Comparison of ENCODE assay signal across 14 mouse cellular contexts in the genomic region with DNA sequence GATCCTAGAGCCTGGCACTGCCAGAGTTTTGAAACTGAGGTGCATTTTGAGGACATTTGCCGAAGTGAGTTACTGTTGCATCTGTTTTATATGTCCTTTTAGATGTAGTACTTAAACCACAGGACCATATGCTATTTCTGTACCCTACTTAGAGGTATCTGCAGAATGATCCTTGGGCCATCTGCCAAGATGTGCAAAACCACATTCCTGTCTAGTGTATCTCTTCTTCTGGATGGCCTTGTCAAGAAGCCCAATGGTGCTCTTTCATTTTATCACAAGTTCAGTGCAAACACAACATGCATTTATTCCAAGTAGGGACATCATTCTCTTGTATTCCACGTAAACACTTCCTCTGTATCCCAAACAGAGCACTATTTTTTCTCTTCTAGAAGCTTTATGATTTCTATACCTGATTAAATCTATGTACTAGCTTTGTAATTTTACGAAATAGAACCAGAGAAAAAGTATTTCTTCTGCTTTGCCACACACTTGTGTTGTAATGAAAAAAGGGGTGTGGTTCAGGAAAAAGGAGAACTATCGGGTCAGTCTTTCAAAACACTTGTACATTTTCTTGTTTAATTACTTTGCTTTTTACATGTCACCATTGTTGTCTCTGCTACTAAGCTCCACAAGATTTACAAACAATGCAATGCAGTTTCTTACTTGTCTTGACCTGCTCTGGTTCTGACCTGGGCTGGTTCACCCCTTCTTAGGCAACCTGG. TPM values are rescaled to one million over a fixed set of nuclear protein-coding genes. Genes with fewer than 3 reads are reported as not detected.
DNase-seq lines count a peak whose midpoint lies in the region; ATAC-seq and TF ChIP-seq lines count a peak whose summit lies in the region.
"Had no signal": no experiment of that assay in that cellular context is flagged by ENCODE, and none has a peak within 500 bp of the region (broad histone marks: within the 10 kb centered on the region; RNA-seq: fewer than 3 reads in every experiment).

No protein-coding gene starts in this region.

- H3K4me2 ChIP-seq in heart, embryonic 14.5 days (ENCODE audit: low read length), result peak overlapping the region; percentile 37
- H3K4me2 ChIP-seq in heart, embryonic 12.5 days, result no peak overlapping the region
- H3K4me2 ChIP-seq: forebrain, embryonic 13.5 days; intestine, embryonic 15.5 days; liver, embryonic 15.5 days; midbrain, embryonic 12.5 days had no signal

- no peak for TF ChIP-seq CTCF in gastrocnemius, adult 2 months (IDR thresholded peaks at IDR 0.05)

- no peaks in the 10 kb centered on the region for H3K9me3 ChIP-seq in heart, embryonic 14.5 days (ENCODE audit: control insufficient read depth, low read length)
- no peaks in the 10 kb centered on the region for H3K9me3 ChIP-seq in heart, embryonic 12.5 days (replicated peaks)
- H3K9me3 ChIP-seq: forebrain, embryonic 13.5 days; intestine, embryonic 15.5 days; liver, embryonic 15.5 days; midbrain, embryonic 12.5 days had no signal

- H3K9ac ChIP-seq in heart, embryonic 14.5 days (ENCODE audit: low read length), result no peak overlapping the region
- H3K9ac ChIP-seq in heart, embryonic 12.5 days, result no peak overlapping the region
- H3K9ac ChIP-seq: forebrain, embryonic 13.5 days; intestine, embryonic 15.5 days; liver, embryonic 15.5 days; midbrain, embryonic 12.5 days had no signal

- intact Hi-C loops in gastrocnemius, adult 2 months (cut with DNase I), result no loop called here

- no peak for ATAC-seq in heart, embryonic 14.5 days (ENCODE audit: insufficient number of reproducible peaks, insufficient read depth, low FRiP score, low read depth)
- no peak for ATAC-seq in heart, embryonic 12.5 days (ENCODE audit: insufficient number of reproducible peaks, low FRiP score)
- no peak for ATAC-seq in CD4-positive, CD25-positive, alpha-beta regulatory T cell, adult 4 months
- ATAC-seq: forebrain, embryonic 13.5 days; intestine, embryonic 15.5 days had no signal

- peaks cover 44% of the 10 kb centered on the region; the same call in 1 of the 2 replicates for H3K79me2 ChIP-seq in macrophage (ENCODE audit: inconsistent target)

- 64% methylated on average over 4 of the region's 4 CpGs for WGBS in heart, embryonic 14.5 days
- 75% methylated on average over 4 of the region's 4 CpGs for whole genome bisulfite sequencing in heart, embryonic 12.5 days
- WGBS in macrophage (ENCODE audit: missing documents), result 19% methylated on average over 4 of the region's 4 CpGs

- H3K36me3 ChIP-seq in heart, embryonic 14.5 days (ENCODE audit: control insufficient read depth, insufficient read depth, low read length), result peaks cover 43% of the 10 kb centered on the region
- H3K36me3 ChIP-seq in heart, embryonic 12.5 days, result peaks cover 28% of the 10 kb centered on the region
- 0 out of 2 replicates have a peak, but pooled peaks cover 3% of the 10 kb centered on the region for H3K36me3 ChIP-seq in macrophage (ENCODE audit: inconsistent target)
- H3K36me3 ChIP-seq: intestine, embryonic 15.5 days had no signal

- peak; percentile 78 for DNase-seq in 416B (ENCODE audit: low read depth)
- DNase-seq in adrenal gland, postnatal 14 days, result peak; percentile 69
- no peak for DNase-seq in gastrocnemius, adult 2 months
- DNase-seq in left cerebral cortex, adult 18-20 months (ENCODE audit: low spot score in 2 of 2), result no peak
- DNase-seq: B cell, adult 2 months; kidney, postnatal 14 days had no signal

- no peak overlapping the region for H3K4me3 ChIP-seq in heart, embryonic 14.5 days (ENCODE audit: control insufficient read depth in 1 of 2, insufficient read depth in 1 of 2, low read depth in 1 of 2, low read length in 2 of 2)
- no peak overlapping the region for H3K4me3 ChIP-seq in heart, embryonic 12.5 days
- H3K4me3 ChIP-seq in macrophage (ENCODE audit: inconsistent target), result no peak overlapping the region
- H3K4me3 ChIP-seq in gastrocnemius, adult 2 months, result no peak overlapping the region
- H3K4me3 ChIP-seq: forebrain, embryonic 13.5 days; intestine, embryonic 15.5 days; liver, embryonic 15.5 days; midbrain, embryonic 12.5 days had no signal

- H3K27ac ChIP-seq in heart, embryonic 14.5 days (replicated peaks in 1 of 2; ENCODE audit: control insufficient read depth in 1 of 2, insufficient read depth in 1 of 2, low read depth in 2 of 2, low read length in 2 of 2), result peak overlapping the region in 1 of 2 experiments; percentile 15; a peak in 1 of 4 replicates
- no peak overlapping the region for H3K27ac ChIP-seq in heart, embryonic 12.5 days (ENCODE audit: poor library complexity, severe bottlenecking)
- peak overlapping the region; percentile 28 for H3K27ac ChIP-seq in macrophage
- H3K27ac ChIP-seq in gastrocnemius, adult 2 months, result no peak overlapping the region
- H3K27ac ChIP-seq: forebrain, embryonic 13.5 days; intestine, embryonic 15.5 days; liver, embryonic 15.5 days; midbrain, embryonic 12.5 days had no signal

- H3K4me1 ChIP-seq in heart, embryonic 14.5 days (ENCODE audit: control insufficient read depth in 2 of 2, insufficient read depth in 2 of 2, low read length in 2 of 2), result peaks cover 0 to 12% of the 10 kb centered on the region in 2 experiments; a peak in 3 of 4 replicates
- H3K4me1 ChIP-seq in heart, embryonic 12.5 days (replicated peaks), result peaks cover 4% of the 10 kb centered on the region
- H3K4me1 ChIP-seq: forebrain, embryonic 13.5 days; intestine, embryonic 15.5 days; liver, embryonic 15.5 days; midbrain, embryonic 12.5 days had no signal

- H3K27me3 ChIP-seq in heart, embryonic 14.5 days (ENCODE audit: control insufficient read depth, insufficient read depth, low read length), result no peaks in the 10 kb centered on the region
- no peaks in the 10 kb centered on the region for H3K27me3 ChIP-seq in heart, embryonic 12.5 days (replicated peaks)
- H3K27me3 ChIP-seq: forebrain, embryonic 13.5 days; intestine, embryonic 15.5 days; liver, embryonic 15.5 days; midbrain, embryonic 12.5 days had no signal

RNA-seq across cellular contexts. Expression of gene Arl6ip6, which starts 8.8 kb away (rescaled TPM):
- polyA plus RNA-seq in heart, embryonic 14.5 days (2014; fragmentation: Nextera tagmentation; extraction: Ambion mirVana), result 32.3 and 32.4 TPM in 2 replicates
- 35.1 and 37.4 TPM in 2 replicates for polyA plus RNA-seq in heart, embryonic 12.5 days (2016; fragmentation: Nextera tagmentation; extraction: Ambion mirVana)
- total RNA-seq in adrenal gland, postnatal 14 days (2021), result 32.5 and 32.8 TPM in 2 replicates
- 10 to 100 TPM in 8 of 26 experiments, 1 to 10 TPM in 18; 3.3 to 31.6 (median 7.9) TPM for total RNA-seq in macrophage (2018; cell fraction: chromatin; rRNA removed)
- 10 to 100 TPM in 25 of 26 experiments, 1 to 10 TPM in 1; 10.0 to 19.6 (median 14.0) TPM for total RNA-seq in macrophage (2018; cell fraction: cytosol; rRNA removed)
- 10 to 100 TPM in 25 of 26 experiments, 1 to 10 TPM in 1; 7.9 to 30.4 (median 16.7) TPM for total RNA-seq in macrophage (2018; cell fraction: nucleus; rRNA removed)
- 8.7 to 23.1 TPM (median 15.5 TPM) in 3 replicates for polyA plus RNA-seq in macrophage (2018)
- 10 to 100 TPM in 1 of 2 experiments, 1 to 10 TPM in 1; 9.2 to 13.6 TPM for total RNA-seq in gastrocnemius, adult 2 months (2021)
- 10 to 100 TPM; 11.6 to 12.8 TPM for total RNA-seq in left cerebral cortex, adult 18-20 months (2021)
- 10 to 100 TPM; 12.2 to 22.8 TPM for polyA plus RNA-seq in CD4-positive, CD25-positive, alpha-beta regulatory T cell, adult 4 months (2017; shearing (Covaris generic))

RNA-seq across cellular contexts. Expression of gene Prpf40a, which starts 9.2 kb away (rescaled TPM):
- polyA plus RNA-seq in heart, embryonic 14.5 days (2014; fragmentation: Nextera tagmentation; extraction: Ambion mirVana), result 93.0 and 101 TPM in 2 replicates
- polyA plus RNA-seq in heart, embryonic 12.5 days (2016; fragmentation: Nextera tagmentation; extraction: Ambion mirVana), result 90.6 and 95.3 TPM in 2 replicates
- 83.7 and 94.2 TPM in 2 replicates for total RNA-seq in adrenal gland, postnatal 14 days (2021)
- 100 to 1,000 TPM; 135 to 257 (median 169) TPM for total RNA-seq in macrophage (2018; cell fraction: chromatin; rRNA removed)
- 100 to 1,000 TPM in 14 of 26 experiments, 10 to 100 TPM in 12; 78.2 to 143 (median 103) TPM for total RNA-seq in macrophage (2018; cell fraction: cytosol; rRNA removed)
- 100 to 1,000 TPM in 21 of 26 experiments, 10 to 100 TPM in 5; 90.7 to 149 (median 111) TPM for total RNA-seq in macrophage (2018; cell fraction: nucleus; rRNA removed)
- polyA plus RNA-seq in macrophage (2018), result 65.1 to 139 TPM (median 87.3 TPM) in 3 replicates
- 10 to 100 TPM; 26.2 to 32.1 TPM for total RNA-seq in gastrocnemius, adult 2 months (2021)
- 10 to 100 TPM; 34.7 to 39.9 TPM for total RNA-seq in left cerebral cortex, adult 18-20 months (2021)
- 100 to 1,000 TPM; 139 to 175 TPM for polyA plus RNA-seq in CD4-positive, CD25-positive, alpha-beta regulatory T cell, adult 4 months (2017; shearing (Covaris generic))

Comparison
In these comparisons a context has a peak if more than half of its experiments do, and no peak if none do; other contexts are left out.
1. DNase-seq: peak in 416B (single experiment) and adrenal gland, postnatal 14 days (single experiment); none in gastrocnemius, adult 2 months (single experiment) and left cerebral cortex, adult 18-20 months (0 of 2).